Mouse (Mus musculus): Measurements from ENCODE around the gene Bcl2a1b.
"Not testable (repeated sequence)": the region's sequence is repeated elsewhere in the genome, so short reads cannot be mapped to it uniquely, and the experiment has no call there.

The Bcl2a1b gene

GRCm38 (mm10) chr9:89240516-89241019 lies 41.6 kb downstream of the Bcl2a1b start:
- DNase-seq (ENCODE audit: low read depth, low spot score) = not testable (repeated sequence)

GRCm38 (mm10) chr9:89253400-89253799 lies 54.4 kb downstream of the Bcl2a1b start:
- DNase-seq (ENCODE audit: low read depth, low spot score) = no peak

- DNase-seq (ENCODE audit: low read depth, low spot score) = no peak
These were observed 57.7 kb downstream of the Bcl2a1b start for GRCm38 (mm10) chr9:89256556-89257335.
